Mouse (Mus musculus) midbrain, postnatal 0 days (tissue): ENCODE data around the gene Srcin1. TPM values are rescaled to one million over a fixed set of nuclear protein-coding genes. Genes with fewer than 3 reads are reported as not detected.

Experiments used
- ATAC-seq: fragments of 200-750 bp; cut with Nextera tagmentation; 2 replicates; pipeline ENCODE4 v1.8.0; 2017; ENCODE audit warnings: moderate number of reproducible peaks, mild to moderate bottlenecking, moderate TSS enrichment, moderate library complexity; ENCODE audit not compliant: low FRiP score
- DNase-seq: peaks from one replicate; pipeline ENCODE4 v3.0.0-alpha.2; 2015; ENCODE audit warnings: low spot score
- H3K27ac ChIP-seq: fragments of 300-500 bp; sonication (generic); 2 replicates; pipeline ENCODE4 v1.5.1; 2014; ENCODE audit warnings: low read depth, mild to moderate bottlenecking, low read length, mixed read lengths
- H3K27me3 ChIP-seq: fragments of 300-500 bp; sonication (generic); 2 replicates; pipeline ENCODE4 v1.6.1; 2014; ENCODE audit warnings: low read length, control low read depth, mixed read lengths; ENCODE audit not compliant: insufficient read depth
- H3K36me3 ChIP-seq: fragments of 300-500 bp; sonication (generic); 2 replicates; pipeline ENCODE4 v1.6.1; 2014; ENCODE audit warnings: low read length, control low read depth, mixed read lengths; ENCODE audit not compliant: insufficient read depth
- H3K4me1 ChIP-seq: fragments of 300-500 bp; sonication (generic); 2 replicates; pipeline ENCODE4 v1.6.1; 2014; ENCODE audit warnings: mild to moderate bottlenecking, control low read depth, antibody characterized with exemption, low read length, mixed read lengths; ENCODE audit not compliant: insufficient read depth
- H3K4me2 ChIP-seq: fragments of 300-500 bp; sonication (generic); 2 replicates; pipeline ENCODE4 v1.6.1; 2014; ENCODE audit warnings: low read depth, mild to moderate bottlenecking, low read length, mixed read lengths; ENCODE audit not compliant: poor library complexity, severe bottlenecking
- H3K4me3 ChIP-seq: fragments of 300-500 bp; sonication (generic); 2 replicates; pipeline ENCODE4 v1.5.1; 2014; ENCODE audit warnings: low read depth, mild to moderate bottlenecking, low read length, moderate library complexity
- H3K9ac ChIP-seq: fragments of 300-500 bp; sonication (generic); replicated peaks from 2 replicates; pipeline ENCODE4 v1.6.1; 2014; ENCODE audit warnings: mild to moderate bottlenecking, low read length, moderate library complexity, mixed read lengths; ENCODE audit not compliant: poor library complexity, severe bottlenecking
- H3K9me3 ChIP-seq: fragments of 300-500 bp; sonication (generic); 2 replicates; pipeline ENCODE4 v1.6.1; 2016; ENCODE audit warnings: low read length, control low read depth
- CTCF ChIP-seq: IDR thresholded peaks from 2 replicates; pipeline ENCODE4 v1.5.1; 2016; ENCODE audit warnings: antibody characterized with exemption, mild to moderate bottlenecking
- WGBS: fragments of 180-500 bp; shearing (Covaris S2); extraction: QIAGEN DNeasy Blood & Tissue Kit; methylation state at CpG from one replicate; pipeline ENCODE4 v1.1.7; 2014; 5-methylcytosine and 5-hydroxymethylcytosine counted together
- polyA plus RNA-seq: library from polyadenylated mRNA; unstranded; fragments of >200 nt; fragmentation: Nextera tagmentation; extraction: Ambion mirVana; gene quantifications from 2 replicates; pipeline ENCODE4 v1.2.1, GENCODE M21; 2015
- total RNA-seq: library from RNA; depleted of rRNA; stranded (reverse); fragments of >200 nt; gene quantifications from 2 replicates; pipeline ENCODE4 v1.2.3, GENCODE M21; 2014

The Srcin1 gene
- total and polyA plus RNA-seq, 2 experiments from 2014 or later: 14.0 to 95.0 TPM

- peaks cover 65% of the 10 kb centered on the region for H3K36me3 ChIP-seq
- no peak overlapping the region for H3K4me2 ChIP-seq
- no peak overlapping the region for H3K9ac ChIP-seq
- H3K27ac ChIP-seq: no peak overlapping the region
- ATAC-seq: no peak
- no peak overlapping the region for H3K4me3 ChIP-seq
- DNase-seq: no peak
- H3K4me1 ChIP-seq: no peaks in the 10 kb centered on the region
- 93% methylated on average over 10 of the region's 10 CpGs for WGBS
- H3K27me3 ChIP-seq: no peaks in the 10 kb centered on the region
- TF ChIP-seq CTCF: no peak
- no peaks in the 10 kb centered on the region for H3K9me3 ChIP-seq
Measured at GRCm38 (mm10) chr11:97479085-97479484, 96.9 kb downstream of the Srcin1 start.

- Histone ChIP-seq H3K36me3 (peaks cover 68% of the 10 kb centered on the region), H3K9me3 (no peaks in the 10 kb centered on the region), H3K27me3 (no peaks in the 10 kb centered on the region), H3K4me3 (no peak overlapping the region), H3K4me2 (no peak overlapping the region), H3K4me1 (no peaks in the 10 kb centered on the region), H3K9ac (no peak overlapping the region), H3K27ac (no peak overlapping the region)
- DNase-seq: no peak
- WGBS: 91% methylated on average over 6 of the region's 6 CpGs
- ATAC-seq: no peak
- TF ChIP-seq CTCF: no peak
Measured at GRCm38 (mm10) chr11:97478345-97478744, 97.6 kb downstream of the Srcin1 start.

GRCm38 (mm10) chr11:97477431-97477830, 98.6 kb downstream of the Srcin1 start:
- H3K36me3 ChIP-seq: peaks cover 64% of the 10 kb centered on the region
- no peak overlapping the region for H3K4me2 ChIP-seq
- ATAC-seq (no peak), DNase-seq (no peak)
- no peaks in the 10 kb centered on the region for H3K9me3 ChIP-seq
- TF ChIP-seq CTCF: no peak
- no peak overlapping the region for H3K9ac ChIP-seq
- H3K27ac ChIP-seq: no peak overlapping the region
- H3K4me1 ChIP-seq: no peaks in the 10 kb centered on the region
- H3K27me3 ChIP-seq: no peaks in the 10 kb centered on the region
- H3K4me3 ChIP-seq: no peak overlapping the region
- WGBS: 80% methylated on average over 7 of the region's 7 CpGs

GRCm38 (mm10) chr11:97476334-97477095, 99.5 kb downstream of the Srcin1 start:
- ATAC-seq (0 out of 2 replicates have a peak, but pooled peaks have one; percentile 20), DNase-seq (peak; percentile 91)
- Histone ChIP-seq H3K4me3 (no peak overlapping the region), H3K4me2 (no peak overlapping the region), H3K27me3 (no peaks in the 10 kb centered on the region), H3K9me3 (no peaks in the 10 kb centered on the region), H3K27ac (no peak overlapping the region), H3K36me3 (peaks cover 59% of the 10 kb centered on the region), H3K4me1 (no peaks in the 10 kb centered on the region), H3K9ac (no peak overlapping the region)
- TF ChIP-seq CTCF: peak; percentile 94
- 52% methylated on average over 8 of the region's 8 CpGs for WGBS

- 76% methylated on average over 6 of the region's 6 CpGs for WGBS
- H3K36me3 ChIP-seq: peaks cover 62% of the 10 kb centered on the region
- no peak for TF ChIP-seq CTCF
- H3K9ac ChIP-seq: no peak overlapping the region
- no peaks in the 10 kb centered on the region for H3K4me1 ChIP-seq
- DNase-seq (no peak), ATAC-seq (no peak)
- no peaks in the 10 kb centered on the region for H3K27me3 ChIP-seq
- no peak overlapping the region for H3K27ac ChIP-seq
- H3K4me3 ChIP-seq: no peak overlapping the region
- no peaks in the 10 kb centered on the region for H3K9me3 ChIP-seq
- no peak overlapping the region for H3K4me2 ChIP-seq
Measured at GRCm38 (mm10) chr11:97471276-97471675, 104.7 kb downstream of the Srcin1 start.

GRCm38 (mm10) chr11:97469828-97470227, 106.2 kb downstream of the Srcin1 start:
- WGBS: 89% methylated on average over 7 of the region's 7 CpGs
- Histone ChIP-seq H3K9me3 (no peaks in the 10 kb centered on the region), H3K27me3 (no peaks in the 10 kb centered on the region), H3K4me2 (no peak overlapping the region), H3K9ac (0 out of 2 replicates have a peak overlapping the region, but pooled peaks have one; percentile 8), H3K36me3 (peaks cover 61% of the 10 kb centered on the region), H3K4me3 (no peak overlapping the region), H3K27ac (no peak overlapping the region), H3K4me1 (no peaks in the 10 kb centered on the region)
- no peak for DNase-seq
- no peak for ATAC-seq
- TF ChIP-seq CTCF: no peak
